12 mouse cellular contexts compared by ENCODE assay signal in genomic region chr12:16515183-16515582, GRCm38 (mm10).
DNase-seq lines count a peak whose midpoint lies in the region; ATAC-seq lines count a peak whose summit lies in the region.
"Had no signal": no experiment of that assay in that cellular context is flagged by ENCODE, and none has a peak within 500 bp of the region (broad histone marks: within the 10 kb centered on the region; RNA-seq: fewer than 3 reads in every experiment).

No protein-coding gene starts in this region.

- peak; percentile 71 to 83 for DNase-seq in heart, adult 18-20 months
- peak; percentile 16 to 37 for DNase-seq in frontal cortex, postnatal 36 days (ENCODE audit: low spot score in 2 of 2)
- peak; percentile 27 for DNase-seq in left cerebral cortex, postnatal 4 days
- no peak for DNase-seq in gastrocnemius, postnatal 14 days
- no peak for DNase-seq in urinary bladder, postnatal 25 days (ENCODE audit: low spot score)
- DNase-seq: thymus, adult 18-20 months had no signal

- H3K4me2 ChIP-seq in heart, embryonic 11.5 days = no peak overlapping the region
- H3K4me2 ChIP-seq in hindbrain, embryonic 16.5 days (ENCODE audit: low read length) = no peak overlapping the region
- H3K4me2 ChIP-seq: lung, embryonic 15.5 days had no signal

- 73% methylated on average over 9 of the region's 9 CpGs for WGBS in heart, embryonic 11.5 days (ENCODE audit: insufficient replicate concordance)
- 81% methylated on average over 9 of the region's 9 CpGs for WGBS in hindbrain, embryonic 16.5 days

- no peaks in the 10 kb centered on the region for H3K4me1 ChIP-seq in heart, embryonic 11.5 days (ENCODE audit: control insufficient read depth, insufficient read depth, low read length)
- H3K4me1 ChIP-seq in hindbrain, embryonic 16.5 days (ENCODE audit: control insufficient read depth, insufficient read depth, low read depth, low read length) = no peaks in the 10 kb centered on the region
- H3K4me1 ChIP-seq: lung, embryonic 15.5 days had no signal

- no peaks in the 10 kb centered on the region for H3K9me3 ChIP-seq in heart, embryonic 11.5 days (replicated peaks; ENCODE audit: control insufficient read depth, low read length)
- no peaks in the 10 kb centered on the region for H3K9me3 ChIP-seq in hindbrain, embryonic 16.5 days (ENCODE audit: control insufficient read depth, low read length)
- H3K9me3 ChIP-seq: lung, embryonic 15.5 days had no signal

- no peak for ATAC-seq in heart, embryonic 11.5 days (replicated peaks; ENCODE audit: insufficient number of reproducible peaks, low FRiP score, low TSS enrichment)
- ATAC-seq in hindbrain, embryonic 16.5 days = peak; percentile 89
- no peak for ATAC-seq in megakaryocyte, adult 5-6 weeks (ENCODE audit: poor library complexity, severe bottlenecking)
- ATAC-seq: intestine, postnatal 0 days had no signal

- no peaks in the 10 kb centered on the region for H3K36me3 ChIP-seq in heart, embryonic 11.5 days (ENCODE audit: control insufficient read depth, insufficient read depth, low read length)
- no peaks in the 10 kb centered on the region for H3K36me3 ChIP-seq in hindbrain, embryonic 16.5 days (ENCODE audit: control insufficient read depth, insufficient read depth, low read length)
- H3K36me3 ChIP-seq: lung, embryonic 15.5 days had no signal

- H3K27me3 ChIP-seq in heart, embryonic 11.5 days (ENCODE audit: control insufficient read depth, insufficient read depth, low read length) = no peaks in the 10 kb centered on the region
- no peaks in the 10 kb centered on the region for H3K27me3 ChIP-seq in hindbrain, embryonic 16.5 days (replicated peaks; ENCODE audit: control insufficient read depth, insufficient read depth, low read length)
- H3K27me3 ChIP-seq: lung, embryonic 15.5 days had no signal

- H3K4me3 ChIP-seq in heart, embryonic 11.5 days (ENCODE audit: low read depth, low read length) = no peak overlapping the region
- H3K4me3 ChIP-seq in hindbrain, embryonic 16.5 days (ENCODE audit: low read length) = no peak overlapping the region
- H3K4me3 ChIP-seq: lung, embryonic 15.5 days; myocyte had no signal

- no peak overlapping the region for H3K27ac ChIP-seq in heart, embryonic 11.5 days (ENCODE audit: low read depth, low read length)
- H3K27ac ChIP-seq in hindbrain, embryonic 16.5 days (ENCODE audit: low read depth, low read length) = no peak overlapping the region
- H3K27ac ChIP-seq: lung, embryonic 15.5 days had no signal

- intact Hi-C loops in left cerebral cortex, postnatal 4 days (cut with DNase I) = no loop called here
- intact Hi-C loops in gastrocnemius, postnatal 14 days (cut with DNase I; ENCODE audit: low total_unique reads) = no loop called here

- no peak overlapping the region for H3K9ac ChIP-seq in heart, embryonic 11.5 days (ENCODE audit: low read depth, low read length)
- no peak overlapping the region for H3K9ac ChIP-seq in hindbrain, embryonic 16.5 days (ENCODE audit: low read depth, low read length)
- H3K9ac ChIP-seq: lung, embryonic 15.5 days had no signal

Comparison
In these comparisons a context has a peak if more than half of its experiments do, and no peak if none do; other contexts are left out.
1. DNase-seq: peak in heart, adult 18-20 months (2 of 2), frontal cortex, postnatal 36 days (2 of 2) and left cerebral cortex, postnatal 4 days (single experiment); none in gastrocnemius, postnatal 14 days (single experiment) and urinary bladder, postnatal 25 days (single experiment).